Mouse (Mus musculus): ENCODE measurements around the gene Fam184b.
A peak's percentile ranks its signal among the peaks of the same experiment; 100 is the strongest.
"Not testable (repeated sequence)": the region's sequence is repeated elsewhere in the genome, so short reads cannot be mapped to it uniquely, and the experiment has no call there.

Fam184b gene

DNA sequence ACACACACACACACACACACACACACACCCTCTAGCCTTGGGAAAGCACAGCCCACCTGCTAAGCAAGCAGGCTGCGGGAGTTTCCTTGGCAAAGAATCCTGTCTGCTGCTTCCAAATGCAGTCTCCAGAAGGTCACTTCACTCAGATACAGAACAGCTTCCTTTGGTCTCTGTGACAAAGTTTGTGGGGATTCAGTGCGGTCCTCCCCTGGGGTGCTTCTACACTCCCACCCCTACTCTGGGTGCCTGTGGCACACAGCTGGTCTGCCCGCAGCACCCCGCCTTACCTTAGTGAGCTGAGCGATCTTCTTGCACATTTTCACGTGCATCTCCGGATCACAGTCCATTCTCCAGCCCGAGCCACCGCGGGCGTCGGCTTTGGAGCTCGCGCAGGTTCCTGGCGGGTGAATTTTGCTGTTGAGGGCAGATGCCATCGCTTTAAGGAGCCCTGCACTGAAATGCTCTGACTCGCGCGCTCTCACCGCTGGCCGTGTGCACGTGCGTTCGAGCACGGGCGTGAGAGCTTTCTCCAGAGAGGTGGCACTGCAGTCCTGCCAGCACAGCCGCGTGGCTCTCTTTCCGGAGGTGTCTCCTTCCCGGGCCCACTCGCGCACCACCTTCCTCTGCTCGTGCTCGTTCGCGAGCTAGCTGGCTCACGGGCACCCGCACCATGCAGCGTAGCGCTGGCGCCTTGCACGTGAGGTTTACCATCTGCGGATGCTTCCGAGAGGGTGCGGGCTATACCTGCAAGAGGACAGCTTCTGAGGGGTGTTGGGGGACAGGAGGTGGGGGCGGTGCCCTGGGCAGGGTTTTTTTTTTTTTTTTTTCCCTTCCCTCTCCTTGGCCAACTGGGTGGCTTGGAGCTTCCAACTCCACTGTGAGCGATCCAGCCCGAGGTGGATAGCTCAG is at the start of gene Fam184b:
Gene Fam184b (minus strand): TSS at position 809 of the 909 bp plus-strand sequence.
- peak; percentile 47 to 77 for DNase-seq

DNA sequence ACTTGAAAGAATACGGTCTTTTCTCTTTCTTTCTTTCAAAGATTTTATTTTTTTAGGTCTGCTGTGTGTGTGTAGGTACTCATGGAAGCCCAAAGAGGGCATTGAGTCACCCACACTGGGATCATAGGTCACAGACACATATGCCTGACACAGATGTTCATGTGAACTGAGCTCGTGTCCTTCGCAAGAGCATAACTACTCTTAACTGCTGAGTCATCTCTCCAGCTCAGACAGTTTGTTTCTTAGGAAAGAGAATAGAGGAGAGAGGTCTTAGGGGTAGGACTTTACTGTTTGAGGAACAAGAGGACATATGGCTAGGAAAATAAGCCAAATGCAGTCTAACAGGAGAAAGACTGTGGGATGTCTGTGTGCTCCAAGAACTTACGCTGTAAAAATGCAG is 49.7 kb upstream of the Fam184b start:
- no peak for DNase-seq

DNA sequence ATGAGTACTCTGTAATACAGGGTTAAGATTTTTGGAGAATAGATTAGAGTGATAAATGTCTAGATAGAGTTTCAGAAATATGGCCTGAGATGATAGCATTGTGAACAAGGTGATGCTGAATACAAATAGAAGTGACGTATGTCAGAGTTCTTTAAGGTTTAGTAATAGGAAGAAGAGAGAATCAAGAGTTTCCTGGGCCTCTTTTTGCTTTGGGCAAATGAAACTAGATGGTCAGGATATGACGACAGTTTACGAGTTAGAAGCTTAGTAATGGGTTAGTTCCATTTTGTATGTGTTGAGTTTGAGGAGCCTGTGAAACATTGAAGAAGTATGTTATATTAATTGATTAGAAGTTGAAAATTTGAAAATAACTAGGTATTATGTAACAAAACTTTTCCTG is 46.8 kb upstream of the Fam184b start:
- DNase-seq = no peak

DNA sequence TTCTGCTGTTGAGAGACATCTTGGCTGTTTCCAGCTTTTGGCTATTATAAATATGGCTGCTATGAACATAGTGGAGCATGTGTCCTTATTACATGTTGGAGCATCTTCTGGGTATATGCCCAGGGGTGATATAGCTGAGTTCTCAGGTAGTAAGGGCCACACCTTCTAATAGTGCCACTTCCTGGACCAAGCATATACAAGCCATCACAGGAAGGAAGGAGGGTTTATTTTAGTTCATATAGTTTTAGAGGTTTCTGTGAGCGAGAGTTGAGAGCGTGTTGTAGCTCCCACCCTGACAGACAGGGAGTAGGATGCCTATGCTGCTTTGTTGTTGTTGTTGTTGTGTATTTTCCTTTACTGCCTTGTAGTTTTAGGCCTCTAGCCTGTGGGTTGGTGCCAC is 45.8 kb upstream of the Fam184b start:
- no peak for DNase-seq

DNA sequence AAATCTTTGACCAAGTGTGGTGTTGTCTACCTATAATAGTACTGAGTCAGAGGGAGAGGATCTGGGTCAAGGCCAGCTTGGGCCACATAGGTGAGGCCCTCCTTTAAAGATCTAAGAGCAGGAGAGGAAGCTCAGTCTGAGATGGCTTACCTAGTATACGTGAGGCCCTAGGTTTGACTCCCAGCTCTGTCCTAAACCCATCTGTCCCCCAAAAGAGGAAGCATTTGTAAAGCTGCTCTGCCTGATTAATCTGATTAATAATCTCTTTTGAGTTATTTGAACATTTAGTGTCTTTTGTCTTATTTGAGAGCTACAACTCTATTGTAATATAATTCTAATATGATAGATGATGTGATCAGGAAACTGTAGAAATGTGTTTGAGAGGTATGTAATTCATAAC is 44.0 kb upstream of the Fam184b start:
- DNase-seq = no peak

DNA sequence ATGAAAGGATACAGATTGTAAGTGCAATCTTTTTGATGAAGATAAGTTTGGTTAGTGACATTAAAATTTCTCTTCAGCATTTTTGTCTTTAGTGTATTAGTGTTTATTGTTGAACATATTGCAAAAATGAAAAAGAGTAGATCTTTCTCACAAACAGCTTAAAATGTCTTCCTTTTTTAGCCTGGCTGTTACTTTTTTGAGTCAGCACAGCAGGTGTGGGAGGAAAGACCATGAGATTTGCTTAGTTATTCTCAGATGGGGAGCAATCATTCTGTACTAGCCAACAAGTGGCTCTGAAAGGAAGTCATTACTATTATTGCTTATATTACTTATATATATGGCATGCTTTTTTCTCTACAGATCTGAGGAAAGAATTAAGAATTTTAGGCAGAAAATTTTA is 40.5 kb upstream of the Fam184b start:
- DNase-seq = no peak

DNA sequence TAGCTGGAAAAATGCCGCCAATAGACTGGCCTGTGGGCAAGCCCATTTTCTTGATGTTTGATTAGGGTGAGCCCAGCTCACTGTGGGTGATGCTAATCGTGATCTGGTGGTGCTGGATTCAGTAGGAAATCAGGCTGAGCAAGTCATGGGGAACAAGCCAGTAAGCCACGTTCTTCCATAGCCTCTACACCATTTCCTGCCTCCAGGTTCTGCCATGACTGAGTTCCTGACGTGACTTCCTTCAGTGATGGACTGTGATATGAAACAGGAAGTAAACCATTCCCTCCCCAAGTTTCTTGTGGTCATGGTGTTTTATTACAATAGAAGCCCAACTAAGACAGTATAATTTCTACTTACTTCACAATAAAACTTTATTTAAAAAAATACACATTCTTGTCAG is 38.2 kb upstream of the Fam184b start:
- no peak for DNase-seq

DNA sequence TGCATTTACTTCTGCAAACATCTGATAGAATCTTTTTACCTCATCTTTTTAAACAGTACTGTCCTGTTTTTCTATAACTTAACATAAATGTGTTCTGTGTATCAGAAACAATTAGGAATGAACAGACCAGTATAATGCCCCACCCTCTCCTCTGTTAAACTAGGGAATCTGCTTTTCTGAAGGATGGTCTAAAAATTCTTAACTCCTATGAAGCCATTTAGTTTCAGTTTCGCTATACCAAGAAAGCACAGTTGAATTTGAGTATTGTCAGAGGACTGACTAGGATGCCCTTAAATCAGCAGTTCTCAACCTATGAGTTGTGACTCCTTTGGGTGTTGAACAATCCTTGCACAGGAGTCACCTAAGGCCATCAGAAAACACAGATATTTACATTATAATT is 35.6 kb upstream of the Fam184b start:
- DNase-seq = no peak

DNA sequence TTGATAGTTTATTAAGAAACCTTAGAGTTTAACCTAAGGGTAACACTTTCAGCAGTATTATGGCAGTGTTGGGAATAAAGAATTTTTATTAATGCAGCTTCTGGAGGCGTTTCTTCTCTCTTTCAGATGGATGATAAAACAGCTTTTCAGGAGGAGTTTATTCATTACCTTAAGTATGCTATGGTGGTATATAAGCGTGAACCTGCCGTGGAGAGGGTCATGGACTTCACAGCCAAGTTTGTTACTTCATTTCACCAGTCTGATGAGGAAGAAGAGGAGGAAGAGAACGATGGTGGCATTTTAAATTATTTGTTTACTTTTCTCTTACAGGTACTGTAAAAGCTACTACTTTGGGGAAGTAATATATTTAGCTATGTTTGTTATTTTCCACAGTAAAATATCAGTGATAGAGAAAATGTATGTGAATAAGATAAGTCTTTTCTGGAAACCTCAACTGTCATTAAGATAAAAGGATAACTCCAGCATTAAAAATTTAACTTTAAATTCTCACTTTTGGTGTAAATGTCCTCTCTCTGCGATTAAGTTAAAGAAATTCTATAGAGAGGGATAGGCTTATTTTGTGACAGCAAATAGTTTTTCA is 31.6 kb upstream of the Fam184b start:
- no peak for DNase-seq

DNA sequence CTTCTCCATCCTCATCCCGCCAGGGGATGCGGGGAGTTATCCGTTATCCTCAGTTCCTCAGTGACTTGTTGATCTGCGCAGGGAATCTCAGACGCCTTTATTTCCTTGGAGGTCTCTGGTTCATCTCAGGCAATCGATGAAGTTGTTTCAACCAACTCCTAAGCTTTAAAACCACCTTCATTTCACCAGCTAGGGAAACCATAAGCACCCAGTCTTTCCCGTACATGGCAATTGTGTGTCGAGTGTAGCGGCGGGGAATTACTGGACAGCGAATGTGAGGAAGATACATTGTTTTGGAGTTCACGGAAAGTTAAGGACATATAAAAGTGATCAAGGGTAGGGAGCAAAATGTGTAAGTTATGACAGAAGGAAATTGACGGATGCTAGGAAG is 30.9 kb upstream of the Fam184b start:
- DNase-seq = no peak

DNA sequence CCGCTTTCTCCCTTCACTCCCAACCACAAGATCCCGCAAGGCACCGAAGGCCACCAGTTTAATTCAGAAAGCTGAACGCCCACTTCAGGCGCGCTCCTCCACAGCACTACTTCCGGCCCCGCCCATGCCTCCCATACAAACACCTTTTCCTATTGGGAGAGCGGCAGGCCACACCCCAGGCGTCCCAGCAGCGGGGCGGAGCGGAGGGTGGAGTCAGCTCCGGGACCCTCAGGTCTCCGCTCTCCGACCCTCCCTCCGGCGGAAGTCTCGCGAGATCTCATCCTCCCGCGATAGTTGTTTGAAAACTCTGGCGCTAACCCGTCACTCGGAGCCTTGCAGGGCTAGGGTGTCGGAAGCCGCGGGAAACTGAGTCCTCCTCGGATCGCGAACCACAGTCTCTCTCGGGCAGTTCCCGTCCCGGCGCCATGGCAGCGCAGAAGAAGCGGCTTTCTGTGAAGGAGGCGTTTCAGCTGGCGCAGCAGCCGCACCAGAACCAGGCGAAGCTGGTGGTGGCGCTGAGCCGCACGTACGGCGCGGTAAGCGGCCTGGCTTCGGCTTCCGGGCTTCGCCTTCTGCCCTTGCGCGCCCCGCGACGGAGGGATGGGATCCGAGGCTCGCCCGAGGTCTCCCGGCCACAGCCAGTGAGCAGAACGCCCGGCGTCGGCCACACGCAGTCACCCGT is 30.3 kb upstream of the Fam184b start, which contains the start of gene Ncapg:
Gene Ncapg (plus strand): TSS at position 322 of the 682 bp plus-strand sequence.
- peak; percentile 99 for DNase-seq

DNA sequence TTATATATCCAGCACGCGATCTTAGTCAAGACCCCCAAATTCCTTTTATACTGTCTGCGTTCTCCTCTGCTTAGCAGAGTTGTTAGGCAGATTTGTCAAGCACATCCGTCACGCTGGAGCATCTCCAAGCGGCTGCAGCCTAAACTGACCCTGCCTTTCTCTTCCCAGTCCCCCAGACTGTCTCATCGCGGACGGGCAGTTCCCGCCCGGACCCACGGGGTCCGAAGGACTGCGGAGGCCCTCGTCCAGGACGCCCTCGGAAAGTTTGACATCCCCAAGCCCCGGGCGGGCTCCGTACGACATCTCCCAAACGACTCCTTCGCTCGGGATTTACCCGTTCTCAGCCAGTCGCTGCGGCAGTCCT is 29.8 kb upstream of the Fam184b start:
- peak in 1 of 2 experiments; percentile 12 for DNase-seq

DNA sequence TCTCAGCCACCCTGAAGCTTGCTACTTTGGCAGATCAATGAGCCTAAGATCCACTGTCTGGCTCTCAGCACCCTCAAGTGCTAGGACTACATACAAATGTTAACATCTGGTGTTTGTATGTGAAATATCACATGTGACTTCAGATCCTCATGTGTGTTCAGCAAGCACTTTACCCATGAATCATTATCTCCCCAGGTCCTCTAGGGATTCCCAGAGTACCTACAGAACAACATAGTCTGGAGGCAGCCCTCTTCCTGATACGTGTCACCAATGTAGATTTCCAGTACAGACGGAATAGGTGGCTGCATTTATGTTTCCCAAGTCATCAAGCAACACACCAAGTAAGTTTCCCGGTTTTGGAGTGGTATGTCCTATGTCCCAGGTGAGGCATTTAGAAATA is 29.4 kb upstream of the Fam184b start:
- DNase-seq = no peak

DNA sequence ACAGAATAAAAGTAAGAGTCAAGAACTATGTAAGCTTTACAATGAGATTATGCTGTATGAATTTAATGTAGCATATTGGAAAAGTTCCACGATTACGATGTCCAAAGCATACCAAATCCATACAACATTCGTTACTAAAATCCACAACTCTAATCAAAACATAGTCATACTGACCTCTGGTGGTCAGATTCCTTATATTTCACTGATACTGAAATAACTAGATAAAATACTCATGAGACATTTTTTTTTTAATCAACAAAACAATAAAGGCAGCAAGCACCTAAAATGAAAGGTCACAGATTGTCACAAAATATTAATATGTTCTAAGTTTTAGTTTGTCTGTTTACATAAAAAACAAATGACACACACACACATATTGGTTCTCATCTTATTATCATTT is 28.9 kb upstream of the Fam184b start:
- DNase-seq = no peak

DNA sequence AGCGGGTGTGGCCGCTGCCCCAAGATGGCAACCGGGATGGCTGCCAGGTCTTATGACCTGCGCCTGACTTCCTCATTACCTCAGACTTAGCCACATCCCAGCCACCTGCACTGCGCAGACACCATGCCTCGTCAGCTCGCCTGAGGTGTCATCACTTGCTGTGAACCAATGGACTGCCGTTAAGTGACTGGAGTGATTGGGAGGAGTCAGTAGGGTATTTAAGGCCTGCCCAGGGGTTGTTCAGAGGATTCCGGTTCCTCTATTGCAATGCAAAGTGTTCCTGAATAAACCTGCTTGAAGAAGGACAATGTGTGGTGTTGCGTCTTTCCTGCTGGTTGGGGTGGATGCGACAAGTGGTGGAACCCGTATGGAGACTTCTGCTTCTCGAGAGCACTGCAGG is 19.0 kb upstream of the Fam184b start:
- DNase-seq = not testable (repeated sequence)

DNA sequence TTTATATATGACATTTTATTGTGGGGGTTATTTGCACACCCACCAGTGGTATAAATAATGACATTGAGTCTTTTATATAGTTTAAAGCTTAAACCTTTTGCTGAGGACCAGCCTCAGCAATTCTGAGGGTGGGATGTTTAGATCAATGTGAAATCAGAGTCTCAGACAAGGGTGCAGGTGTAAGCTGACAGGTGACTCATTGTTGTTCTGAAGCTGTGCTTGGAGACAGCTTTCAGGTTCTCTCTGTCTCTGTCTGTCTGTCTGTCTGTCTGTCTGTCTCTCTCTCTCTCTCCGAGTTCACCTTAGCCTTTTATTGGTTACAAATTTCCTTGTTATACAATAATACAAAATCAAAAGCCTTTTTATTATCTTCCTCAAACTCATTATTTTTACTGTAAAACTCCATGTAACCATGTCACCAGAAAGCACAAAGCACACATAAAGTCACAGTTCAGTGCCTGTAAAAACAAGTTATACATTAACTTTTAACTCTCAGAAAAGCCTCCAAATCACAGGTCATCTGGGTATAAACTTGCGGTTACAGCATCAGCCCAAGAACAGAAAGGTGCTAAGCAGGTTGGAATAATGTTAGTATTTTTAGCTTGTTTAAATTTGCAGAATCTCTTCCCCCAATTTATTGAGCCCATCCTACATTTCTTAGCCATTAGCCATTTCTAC is 11.8 kb upstream of the Fam184b start:
- no peak for DNase-seq

DNA sequence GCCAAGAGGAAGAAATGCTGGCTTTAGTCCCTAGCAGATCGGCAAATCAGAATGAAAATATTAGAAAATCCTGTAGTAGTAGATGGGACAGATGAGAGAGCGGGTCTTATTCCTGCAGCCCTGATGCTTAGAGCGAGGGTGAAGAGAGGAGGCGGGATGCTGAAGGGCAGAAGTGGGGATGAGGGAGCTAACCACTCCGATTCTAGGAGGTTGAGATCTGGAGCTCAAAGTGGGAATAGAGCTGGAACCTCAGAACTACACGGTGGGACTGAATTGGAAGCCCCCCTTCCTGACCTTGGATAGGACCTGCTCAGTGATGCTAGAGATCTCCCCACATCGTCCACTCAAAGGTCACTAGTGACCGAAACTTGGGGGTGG is 290 bp upstream of the Fam184b start:
- DNase-seq = no peak

DNA sequence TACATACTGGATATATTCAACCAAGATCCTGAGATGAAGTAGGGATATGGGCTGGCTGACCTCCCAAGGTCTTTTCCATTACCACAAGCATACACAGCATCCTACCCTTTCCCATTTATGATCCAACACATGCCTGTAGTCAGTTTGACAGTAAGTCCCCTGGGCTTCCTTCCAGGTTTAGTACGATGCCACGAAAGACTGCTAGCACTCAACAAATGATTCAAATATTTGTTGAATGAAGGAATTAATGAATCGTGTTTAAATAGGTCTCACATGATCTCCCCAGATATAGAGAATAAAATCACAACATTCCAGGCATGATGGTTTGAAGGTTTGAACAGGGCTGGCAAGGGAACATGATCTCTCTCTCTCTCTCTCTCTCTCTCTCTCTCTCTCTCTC is 1.0 kb downstream of the Fam184b start:
- DNase-seq = no peak

DNA sequence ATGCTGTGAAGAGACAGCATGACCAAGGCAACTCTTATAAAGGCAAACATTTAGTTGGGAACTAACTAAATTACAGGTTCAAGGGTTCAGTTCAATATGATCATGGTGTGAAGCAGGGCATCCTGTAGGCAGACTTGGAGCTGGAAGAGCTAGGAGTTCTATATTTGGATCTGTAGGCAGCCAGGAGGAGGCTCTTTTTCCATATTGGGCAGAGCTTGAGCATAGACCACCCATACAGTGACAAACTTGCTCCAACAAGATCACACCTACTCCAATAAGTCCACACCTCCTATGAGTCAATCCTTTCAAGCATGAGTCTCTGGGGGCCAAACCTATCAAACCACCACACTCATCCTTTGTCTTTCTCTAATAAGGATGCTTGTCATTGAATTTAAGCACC is 9.9 kb downstream of the Fam184b start:
- no peak for DNase-seq

DNA sequence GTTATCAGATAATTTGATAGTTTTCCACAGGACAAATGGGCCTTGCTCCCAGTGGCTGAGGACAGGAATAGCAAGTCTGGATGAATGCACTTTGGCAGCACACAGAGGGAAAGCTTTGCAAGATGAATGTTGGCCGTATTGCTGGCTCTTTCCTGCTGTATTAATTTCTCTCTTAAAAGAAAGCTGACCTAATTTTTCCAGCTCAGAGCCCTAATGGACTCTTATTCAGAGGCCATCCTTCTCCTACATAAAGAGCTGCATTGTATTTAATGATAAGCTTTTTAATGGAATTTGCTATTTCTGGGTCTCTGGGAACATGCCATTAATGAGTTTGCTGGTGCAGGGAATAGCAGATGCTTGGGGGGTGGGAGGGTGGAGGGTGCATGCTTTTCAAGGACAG is 11.6 kb downstream of the Fam184b start:
- DNase-seq = no peak

DNA sequence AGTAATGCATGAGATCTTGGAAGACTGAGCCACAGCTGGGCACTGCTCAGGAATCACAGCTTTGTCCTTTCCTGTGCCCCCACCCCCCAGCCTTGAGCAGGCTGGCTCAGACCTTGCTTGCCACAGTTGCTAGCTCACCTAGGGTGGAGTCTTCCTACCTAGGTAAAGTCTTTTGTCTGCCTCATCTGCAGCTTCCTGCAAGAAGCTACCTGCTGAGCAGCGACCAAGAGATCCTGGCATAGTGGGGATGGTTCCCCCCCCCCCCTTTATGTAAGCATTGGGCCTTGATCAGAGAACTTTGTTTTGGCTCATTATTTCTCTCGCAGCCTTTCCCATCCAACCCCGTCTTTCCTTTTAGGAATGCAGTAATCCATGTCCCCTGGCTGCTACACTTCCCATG is 17.9 kb downstream of the Fam184b start:
- DNase-seq = no peak

DNA sequence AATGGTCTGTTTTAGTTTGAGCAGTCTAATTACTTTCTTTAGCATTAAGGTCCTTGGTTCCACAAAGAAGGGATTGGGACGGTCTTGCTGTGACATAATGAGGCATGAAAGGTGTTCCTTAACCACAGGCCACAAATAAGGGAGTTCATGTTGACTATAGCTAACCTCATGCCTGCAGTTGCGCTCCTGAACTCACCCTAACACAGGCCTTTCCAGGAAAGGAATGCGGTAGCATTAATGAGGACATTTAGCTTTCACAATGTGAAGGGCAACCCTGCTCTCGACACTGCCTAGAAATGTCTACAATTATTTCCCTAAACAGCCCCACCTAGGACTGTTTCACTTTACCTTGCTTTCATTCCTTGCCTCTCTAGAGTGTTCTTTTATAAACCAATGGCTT is 40.4 kb downstream of the Fam184b start:
- DNase-seq = peak in 1 of 2 experiments; percentile 36

DNA sequence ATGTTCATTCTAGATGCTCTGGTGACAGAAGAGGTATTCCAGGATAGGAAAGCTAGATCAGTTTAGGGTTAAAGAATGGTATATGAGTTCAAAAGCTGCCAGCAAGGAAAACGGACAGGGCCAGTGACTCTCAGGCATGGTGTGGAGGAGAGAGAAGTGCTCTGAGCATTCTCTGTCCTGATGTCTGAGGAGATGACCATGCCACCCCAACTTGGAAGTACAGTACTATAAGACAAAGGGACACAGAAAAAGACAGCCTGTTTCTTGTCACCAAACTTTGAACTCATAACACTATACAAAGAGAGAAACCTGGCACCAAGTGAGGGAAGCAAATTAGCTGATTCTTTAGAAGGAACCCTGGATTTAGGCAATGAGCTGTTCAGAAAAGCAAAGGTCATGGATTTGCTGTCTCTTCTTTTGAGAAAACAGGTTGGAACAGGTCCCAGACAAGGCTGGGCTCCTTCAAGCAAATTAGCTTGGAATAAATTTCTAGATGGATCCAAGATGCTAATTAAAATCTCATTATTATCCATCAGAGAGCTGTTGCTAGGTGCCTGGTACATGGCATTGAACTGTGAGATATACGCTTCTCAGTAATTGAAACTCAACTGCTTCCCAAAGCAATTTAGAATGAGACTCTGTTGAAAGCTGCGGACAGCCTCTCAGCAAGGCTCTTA is 43.9 kb downstream of the Fam184b start:
- DNase-seq = no peak

Data from kidney, postnatal 25 days (tissue).